Mouse (Mus musculus): ENCODE results near the gene Lrrc8d.
"Not testable (repeated sequence)": the region's sequence is repeated elsewhere in the genome, so short reads cannot be mapped to it uniquely, and the experiment has no call there.

The Lrrc8d gene

GRCm38 (mm10) chr5:105684861-105685600 lies 14.7 kb upstream of the Lrrc8d start:
- DNase-seq (ENCODE audit: low spot score) = peak; percentile 92

- not testable (repeated sequence) for DNase-seq (ENCODE audit: low spot score)
These were observed 13.9 kb upstream of the Lrrc8d start for GRCm38 (mm10) chr5:105685780-105686305.

GRCm38 (mm10) chr5:105686331-105686995 lies 13.3 kb upstream of the Lrrc8d start:
- DNase-seq (ENCODE audit: low spot score) = no peak

- DNase-seq (ENCODE audit: low spot score) = no peak
These were observed 9.0 kb upstream of the Lrrc8d start for GRCm38 (mm10) chr5:105690502-105691454.

GRCm38 (mm10) chr5:105691645-105692044 lies 8.1 kb upstream of the Lrrc8d start:
- DNase-seq (ENCODE audit: low spot score) = no peak

- no peak for DNase-seq (ENCODE audit: low spot score)
These were observed 5.3 kb upstream of the Lrrc8d start for GRCm38 (mm10) chr5:105694339-105694930.

GRCm38 (mm10) chr5:105696049-105696448 lies 3.7 kb upstream of the Lrrc8d start:
- no peak for DNase-seq (ENCODE audit: low spot score)

GRCm38 (mm10) chr5:105697886-105698285 lies 1.9 kb upstream of the Lrrc8d start:
- DNase-seq (ENCODE audit: low spot score) = no peak

- DNase-seq (ENCODE audit: low spot score) = no peak
These were observed 1.1 kb upstream of the Lrrc8d start for GRCm38 (mm10) chr5:105698694-105699093.

GRCm38 (mm10) chr5:105700070-105700851 lies 492 bp downstream of the Lrrc8d start:
- peak; percentile 74 for DNase-seq (ENCODE audit: low spot score)

GRCm38 (mm10) chr5:105701326-105701725 lies 1.6 kb downstream of the Lrrc8d start:
- DNase-seq (ENCODE audit: low spot score) = no peak

- DNase-seq (ENCODE audit: low spot score) = no peak
These were observed 2.1 kb downstream of the Lrrc8d start for GRCm38 (mm10) chr5:105701844-105702243.

- DNase-seq (ENCODE audit: low spot score) = no peak
These were observed 3.0 kb downstream of the Lrrc8d start for GRCm38 (mm10) chr5:105702580-105703285.

- no peak for DNase-seq (ENCODE audit: low spot score)
These were observed 3.5 kb downstream of the Lrrc8d start for GRCm38 (mm10) chr5:105703286-105703655.

- no peak for DNase-seq (ENCODE audit: low spot score)
These were observed 4.8 kb downstream of the Lrrc8d start for GRCm38 (mm10) chr5:105704573-105704972.

- DNase-seq (ENCODE audit: low spot score) = no peak
These were observed 6.9 kb downstream of the Lrrc8d start for GRCm38 (mm10) chr5:105706635-105707034.

- no peak for DNase-seq (ENCODE audit: low spot score)
These were observed 8.5 kb downstream of the Lrrc8d start for GRCm38 (mm10) chr5:105708276-105708675.

- DNase-seq (ENCODE audit: low spot score) = no peak
These were observed 10.7 kb downstream of the Lrrc8d start for GRCm38 (mm10) chr5:105710473-105710872.

- no peak for DNase-seq (ENCODE audit: low spot score)
These were observed 14.7 kb downstream of the Lrrc8d start for GRCm38 (mm10) chr5:105714446-105714845.

GRCm38 (mm10) chr5:105715095-105715494 lies 15.3 kb downstream of the Lrrc8d start:
- DNase-seq (ENCODE audit: low spot score) = no peak

Measured in retina, embryonic 14.5 days (tissue).